Mouse (Mus musculus): ENCODE results near the gene Ppp2r2c. TPM values are rescaled to one million over a fixed set of nuclear protein-coding genes. Genes with fewer than 3 reads are reported as not detected.
"Not testable (repeated sequence)": the region's sequence is repeated elsewhere in the genome, so short reads cannot be mapped to it uniquely, and the experiment has no call there.

Gene Ppp2r2c
- polyA plus RNA-seq, 1 experiment from 2014 or later: 38.3 TPM

- WGBS: 90% methylated on average over 5 of the region's 5 CpGs
- ATAC-seq (ENCODE audit: low FRiP score, low TSS enrichment): no peak
- H3K36me3 ChIP-seq (ENCODE audit: control insufficient read depth, insufficient read depth, low read length): no peaks in the 10 kb centered on the region
- no peak overlapping the region for H3K9ac ChIP-seq (replicated peaks; ENCODE audit: low read length)
- no peaks in the 10 kb centered on the region for H3K9me3 ChIP-seq (ENCODE audit: control insufficient read depth, low read length)
- no peak for DNase-seq
- H3K4me1 ChIP-seq (ENCODE audit: control insufficient read depth, insufficient read depth, low read length): peaks cover 16% of the 10 kb centered on the region
- no peak overlapping the region for H3K4me3 ChIP-seq (replicated peaks; ENCODE audit: low read depth, low read length)
- H3K27me3 ChIP-seq (ENCODE audit: control insufficient read depth, insufficient read depth, low read length): no peaks in the 10 kb centered on the region
- no peak overlapping the region for H3K4me2 ChIP-seq (ENCODE audit: low read length)
- no peak overlapping the region for H3K27ac ChIP-seq (replicated peaks; ENCODE audit: low read depth, low read length)
Observed at GRCm38 (mm10) chr5:36938021-36938420, 69.7 kb downstream of the Ppp2r2c start.

DNA sequence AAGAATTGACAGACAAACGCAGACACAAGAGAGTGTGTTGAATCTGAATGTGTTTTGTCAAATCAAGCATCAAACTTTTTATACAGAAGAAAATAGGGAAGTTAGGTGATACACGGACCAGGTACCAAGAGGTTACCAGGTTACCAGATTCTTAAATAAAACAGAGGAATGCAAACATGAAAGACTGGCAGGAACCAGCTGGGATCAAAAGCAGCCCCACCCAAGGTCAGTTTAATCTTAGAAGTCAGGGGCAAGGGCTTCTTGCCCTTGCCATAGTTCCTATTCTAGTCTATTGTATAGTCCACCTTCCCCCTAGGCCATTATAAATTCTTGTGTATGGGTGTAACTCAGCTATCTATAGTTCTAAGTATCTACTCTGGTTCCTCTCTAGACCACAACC, 70.7 kb downstream of the Ppp2r2c start:
- DNase-seq; H3K27ac ChIP-seq (replicated peaks; ENCODE audit: low read depth, low read length); H3K9ac ChIP-seq (replicated peaks; ENCODE audit: low read length); H3K9me3 ChIP-seq (ENCODE audit: control insufficient read depth, low read length); H3K4me3 ChIP-seq (replicated peaks; ENCODE audit: low read depth, low read length); ATAC-seq (ENCODE audit: low FRiP score, low TSS enrichment); H3K36me3 ChIP-seq (ENCODE audit: control insufficient read depth, insufficient read depth, low read length); H3K27me3 ChIP-seq (ENCODE audit: control insufficient read depth, insufficient read depth, low read length); H3K4me2 ChIP-seq (ENCODE audit: low read length): not testable (repeated sequence)
- 79% methylated on average over 2 of the region's 2 CpGs for WGBS
- peaks cover 16% of the 10 kb centered on the region for H3K4me1 ChIP-seq (ENCODE audit: control insufficient read depth, insufficient read depth, low read length)

DNA sequence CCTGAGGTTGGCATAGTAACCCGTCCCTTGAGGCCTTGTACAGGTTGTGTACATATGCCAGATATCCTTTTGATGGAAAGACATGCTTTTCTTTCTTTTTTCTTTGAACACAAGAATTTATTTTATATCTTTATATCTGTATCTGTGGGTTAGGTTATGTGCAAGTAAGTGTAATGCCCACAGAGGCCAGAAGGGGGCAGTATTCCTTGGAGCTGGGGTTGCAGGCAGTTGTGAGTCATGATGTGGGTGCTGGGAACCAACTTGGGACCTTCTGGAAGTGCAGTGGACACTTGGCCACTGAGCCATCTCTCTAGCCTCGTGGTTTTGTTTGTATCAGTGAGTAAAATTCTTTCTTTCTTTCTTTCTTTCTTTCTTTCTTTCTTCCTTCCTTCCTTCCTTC, 74.1 kb downstream of the Ppp2r2c start:
- Histone ChIP-seq H3K4me3 (replicated peaks; ENCODE audit: low read depth, low read length) (no peak overlapping the region), H3K4me1 (ENCODE audit: control insufficient read depth, insufficient read depth, low read length) (peaks cover 20% of the 10 kb centered on the region), H3K9ac (replicated peaks; ENCODE audit: low read length) (no peak overlapping the region), H3K36me3 (ENCODE audit: control insufficient read depth, insufficient read depth, low read length) (no peaks in the 10 kb centered on the region), H3K27ac (replicated peaks; ENCODE audit: low read depth, low read length) (no peak overlapping the region), H3K4me2 (ENCODE audit: low read length) (no peak overlapping the region), H3K9me3 (ENCODE audit: control insufficient read depth, low read length) (no peaks in the 10 kb centered on the region), H3K27me3 (ENCODE audit: control insufficient read depth, insufficient read depth, low read length) (no peaks in the 10 kb centered on the region)
- no peak for ATAC-seq (ENCODE audit: low FRiP score, low TSS enrichment)
- no peak for DNase-seq
- WGBS: 90% methylated on average over 2 of the region's 2 CpGs

GRCm38 (mm10) chr5:36944552-36944951, 76.2 kb downstream of the Ppp2r2c start:
- H3K4me1 ChIP-seq (ENCODE audit: control insufficient read depth, insufficient read depth, low read length): peaks cover 20% of the 10 kb centered on the region
- DNase-seq (no peak), ATAC-seq (ENCODE audit: low FRiP score, low TSS enrichment) (no peak)
- H3K27me3 ChIP-seq (ENCODE audit: control insufficient read depth, insufficient read depth, low read length): no peaks in the 10 kb centered on the region
- no peak overlapping the region for H3K4me3 ChIP-seq (replicated peaks; ENCODE audit: low read depth, low read length)
- H3K4me2 ChIP-seq (ENCODE audit: low read length): no peak overlapping the region
- peak overlapping the region; percentile 78 for H3K27ac ChIP-seq (replicated peaks; ENCODE audit: low read depth, low read length)
- no peaks in the 10 kb centered on the region for H3K9me3 ChIP-seq (ENCODE audit: control insufficient read depth, low read length)
- no peaks in the 10 kb centered on the region for H3K36me3 ChIP-seq (ENCODE audit: control insufficient read depth, insufficient read depth, low read length)
- H3K9ac ChIP-seq (replicated peaks; ENCODE audit: low read length): peak overlapping the region; percentile 13; the same call in 1 of the 2 replicates
- whole genome bisulfite sequencing: 71% methylated on average over 5 of the region's 5 CpGs

DNA sequence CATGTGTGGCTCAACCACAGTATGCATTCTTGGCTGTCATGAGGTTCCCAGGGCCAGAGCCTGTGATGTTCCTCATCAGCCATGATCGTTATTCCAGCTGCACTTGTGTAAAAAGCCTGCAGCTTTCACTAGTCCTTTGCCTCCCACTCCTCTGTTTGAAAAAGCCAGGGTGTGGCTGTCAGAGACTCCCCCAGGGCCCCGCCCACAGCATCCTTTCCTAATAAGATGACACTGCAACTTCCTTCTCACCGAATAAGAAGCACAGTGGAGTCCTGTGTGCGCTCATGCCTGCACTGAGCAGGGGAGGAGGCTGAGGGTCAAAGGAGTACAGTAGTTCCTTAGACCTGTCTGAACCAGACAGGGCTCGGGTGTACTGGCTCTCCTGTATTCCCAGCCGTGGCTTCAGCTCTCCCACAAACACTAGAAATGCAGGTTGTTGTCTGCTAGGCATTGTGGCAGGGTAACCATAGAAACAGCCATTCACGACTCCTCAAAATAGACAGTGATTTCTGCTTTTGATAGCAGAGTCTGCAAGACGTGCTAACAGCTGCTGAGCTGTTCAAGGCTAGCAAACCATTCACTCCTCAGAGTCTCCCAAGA, 76.9 kb downstream of the Ppp2r2c start:
- H3K9ac ChIP-seq (replicated peaks; ENCODE audit: low read length): peak overlapping the region; percentile 13; the same call in 1 of the 2 replicates
- H3K27me3 ChIP-seq (ENCODE audit: control insufficient read depth, insufficient read depth, low read length): no peaks in the 10 kb centered on the region
- H3K4me1 ChIP-seq (ENCODE audit: control insufficient read depth, insufficient read depth, low read length): peaks cover 20% of the 10 kb centered on the region
- DNase-seq: peak; percentile 61
- H3K4me3 ChIP-seq (replicated peaks; ENCODE audit: low read depth, low read length): no peak overlapping the region
- H3K9me3 ChIP-seq (ENCODE audit: control insufficient read depth, low read length): no peaks in the 10 kb centered on the region
- no peak overlapping the region for H3K4me2 ChIP-seq (ENCODE audit: low read length)
- no peaks in the 10 kb centered on the region for H3K36me3 ChIP-seq (ENCODE audit: control insufficient read depth, insufficient read depth, low read length)
- H3K27ac ChIP-seq (replicated peaks; ENCODE audit: low read depth, low read length): peak overlapping the region; percentile 78
- ATAC-seq (ENCODE audit: low FRiP score, low TSS enrichment): peak; percentile 32; the same call in 1 of the 2 replicates
- WGBS: 35% methylated on average over 8 of the region's 8 CpGs

DNA sequence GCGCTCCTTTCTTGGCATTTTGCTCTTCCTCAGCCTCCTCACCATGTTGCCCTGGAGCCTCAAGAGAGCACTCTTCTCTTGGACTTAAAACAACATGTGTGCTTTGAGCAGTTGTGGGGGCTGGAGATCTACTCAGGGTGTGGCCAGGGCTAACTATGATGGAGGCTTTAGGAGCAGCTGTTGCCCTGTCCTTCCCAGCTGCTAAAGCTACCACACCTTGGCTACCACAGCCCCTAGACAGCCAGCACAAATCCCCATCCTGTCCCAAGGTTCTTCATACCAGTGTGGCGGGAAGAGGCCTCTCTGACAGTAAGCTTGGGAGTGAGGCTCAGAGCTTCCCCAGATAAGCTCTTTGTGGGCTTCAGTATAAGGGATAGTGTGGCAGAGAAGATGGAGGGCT, 77.4 kb downstream of the Ppp2r2c start:
- H3K36me3 ChIP-seq (ENCODE audit: control insufficient read depth, insufficient read depth, low read length): no peaks in the 10 kb centered on the region
- peak overlapping the region; percentile 78 for H3K27ac ChIP-seq (replicated peaks; ENCODE audit: low read depth, low read length)
- H3K4me3 ChIP-seq (replicated peaks; ENCODE audit: low read depth, low read length): no peak overlapping the region
- no peaks in the 10 kb centered on the region for H3K27me3 ChIP-seq (ENCODE audit: control insufficient read depth, insufficient read depth, low read length)
- H3K9ac ChIP-seq (replicated peaks; ENCODE audit: low read length): no peak overlapping the region
- no peak for ATAC-seq (ENCODE audit: low FRiP score, low TSS enrichment)
- no peak for DNase-seq
- H3K9me3 ChIP-seq (ENCODE audit: control insufficient read depth, low read length): no peaks in the 10 kb centered on the region
- H3K4me1 ChIP-seq (ENCODE audit: control insufficient read depth, insufficient read depth, low read length): peaks cover 20% of the 10 kb centered on the region
- H3K4me2 ChIP-seq (ENCODE audit: low read length): no peak overlapping the region
- 81% methylated on average over 2 of the region's 2 CpGs for WGBS

DNA sequence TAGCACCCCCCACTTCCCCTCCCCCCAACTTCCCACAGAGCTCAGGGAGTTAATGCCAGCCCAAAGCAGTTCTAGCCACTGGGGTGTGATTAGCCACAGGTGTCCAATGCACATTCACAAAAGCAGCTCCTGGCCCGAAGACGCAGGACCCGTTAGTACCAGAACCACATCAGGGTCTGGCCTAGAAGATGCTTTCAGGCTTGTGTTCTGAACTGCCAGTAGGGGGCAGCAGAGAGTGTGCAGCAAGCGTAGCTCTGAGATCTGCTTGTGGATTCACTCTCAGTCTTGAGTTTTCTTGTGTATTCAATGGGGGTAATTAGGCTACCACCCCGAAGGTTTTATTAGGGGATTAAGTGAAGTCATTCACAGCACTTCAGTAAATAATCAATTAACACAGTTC, 78.1 kb downstream of the Ppp2r2c start:
- ATAC-seq (ENCODE audit: low FRiP score, low TSS enrichment) (no peak), DNase-seq (peak; percentile 89)
- H3K4me1 ChIP-seq (ENCODE audit: control insufficient read depth, insufficient read depth, low read length): peaks cover 20% of the 10 kb centered on the region
- H3K27me3 ChIP-seq (ENCODE audit: control insufficient read depth, insufficient read depth, low read length): no peaks in the 10 kb centered on the region
- H3K9ac ChIP-seq (replicated peaks; ENCODE audit: low read length): no peak overlapping the region
- H3K4me2 ChIP-seq (ENCODE audit: low read length): no peak overlapping the region
- H3K4me3 ChIP-seq (replicated peaks; ENCODE audit: low read depth, low read length): no peak overlapping the region
- WGBS: 14% methylated on average over 5 of the region's 5 CpGs
- no peaks in the 10 kb centered on the region for H3K9me3 ChIP-seq (ENCODE audit: control insufficient read depth, low read length)
- peak overlapping the region; percentile 78; the same call in 1 of the 2 replicates for H3K27ac ChIP-seq (replicated peaks; ENCODE audit: low read depth, low read length)
- no peaks in the 10 kb centered on the region for H3K36me3 ChIP-seq (ENCODE audit: control insufficient read depth, insufficient read depth, low read length)

DNA sequence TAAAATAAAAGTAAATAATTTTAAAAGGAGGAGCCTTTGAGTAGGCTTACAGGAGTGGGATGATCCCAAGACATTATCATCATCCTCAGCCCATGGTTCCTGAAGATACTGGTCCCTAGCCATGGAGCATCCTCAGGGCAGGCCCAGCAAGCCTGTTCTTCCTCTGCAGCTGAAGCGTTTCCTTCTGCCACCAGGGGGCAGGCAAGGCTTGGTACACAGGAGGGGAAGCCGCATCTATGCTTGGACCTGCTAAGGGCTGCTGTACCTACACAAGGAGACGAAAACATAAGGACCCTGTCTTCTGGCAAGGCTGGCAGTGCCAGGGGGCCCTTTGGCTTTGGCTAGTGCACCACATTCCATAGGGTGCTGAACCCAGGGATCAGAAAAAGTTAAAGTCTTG, 80.5 kb downstream of the Ppp2r2c start:
- WGBS: 5% methylated on average over 3 of the region's 3 CpGs
- H3K27me3 ChIP-seq (ENCODE audit: control insufficient read depth, insufficient read depth, low read length): no peaks in the 10 kb centered on the region
- ATAC-seq (ENCODE audit: low FRiP score, low TSS enrichment): peak; percentile 44; the same call in 1 of the 2 replicates
- H3K4me3 ChIP-seq (replicated peaks; ENCODE audit: low read depth, low read length): no peak overlapping the region
- DNase-seq: peak; percentile 91
- H3K4me2 ChIP-seq (ENCODE audit: low read length): no peak overlapping the region
- H3K9me3 ChIP-seq (ENCODE audit: control insufficient read depth, low read length): no peaks in the 10 kb centered on the region
- H3K9ac ChIP-seq (replicated peaks; ENCODE audit: low read length): no peak overlapping the region
- H3K4me1 ChIP-seq (ENCODE audit: control insufficient read depth, insufficient read depth, low read length): peaks cover 20% of the 10 kb centered on the region
- H3K36me3 ChIP-seq (ENCODE audit: control insufficient read depth, insufficient read depth, low read length): no peaks in the 10 kb centered on the region
- no peak overlapping the region for H3K27ac ChIP-seq (replicated peaks; ENCODE audit: low read depth, low read length)

DNA sequence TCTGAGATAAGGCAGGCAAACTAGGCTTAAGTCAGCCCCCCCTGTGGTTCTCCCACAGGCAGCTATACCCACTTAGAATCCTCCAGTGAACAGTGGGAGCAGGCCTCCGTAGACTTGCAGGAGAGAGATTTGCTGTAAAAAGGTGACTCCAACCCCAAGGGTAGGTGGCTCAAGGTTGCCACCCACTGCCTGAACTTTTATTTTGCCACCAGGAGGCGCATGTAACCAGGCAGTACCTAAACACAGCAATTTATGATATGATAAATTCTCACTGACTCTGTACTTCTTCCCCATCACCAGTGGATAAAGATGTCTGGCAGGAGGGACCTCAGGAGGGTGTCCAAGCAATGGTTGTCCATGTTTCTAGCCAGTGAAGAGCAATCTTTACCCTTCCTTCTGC, 82.6 kb downstream of the Ppp2r2c start:
- H3K27ac ChIP-seq (replicated peaks; ENCODE audit: low read depth, low read length): no peak overlapping the region
- no peak for DNase-seq
- no peak overlapping the region for H3K4me3 ChIP-seq (replicated peaks; ENCODE audit: low read depth, low read length)
- peaks cover 4% of the 10 kb centered on the region; the same call in 1 of the 2 replicates for H3K4me1 ChIP-seq (ENCODE audit: control insufficient read depth, insufficient read depth, low read length)
- WGBS: 74% methylated on average over 2 of the region's 2 CpGs
- no peak overlapping the region for H3K4me2 ChIP-seq (ENCODE audit: low read length)
- H3K36me3 ChIP-seq (ENCODE audit: control insufficient read depth, insufficient read depth, low read length): no peaks in the 10 kb centered on the region
- H3K9ac ChIP-seq (replicated peaks; ENCODE audit: low read length): no peak overlapping the region
- ATAC-seq (ENCODE audit: low FRiP score, low TSS enrichment): no peak
- no peaks in the 10 kb centered on the region for H3K9me3 ChIP-seq (ENCODE audit: control insufficient read depth, low read length)
- H3K27me3 ChIP-seq (ENCODE audit: control insufficient read depth, insufficient read depth, low read length): no peaks in the 10 kb centered on the region
